Mouse (Mus musculus) forebrain, embryonic 13.5 days (tissue): ENCODE results near the gene Paxip1. TPM values are rescaled to one million over a fixed set of nuclear protein-coding genes. Genes with fewer than 3 reads are reported as not detected.
A peak's percentile ranks its signal among the peaks of the same experiment; 100 is the strongest.

Experiments
- ATAC-seq: fragments of 200-750 bp; cut with Nextera tagmentation; 2 replicates; pipeline ENCODE4 v1.8.0; 2017
- H3K27ac ChIP-seq: fragments of 300-500 bp; sonication (generic); 2 replicates; pipeline ENCODE4 v1.5.1; 2015; ENCODE audit warnings: inconsistent platforms, mild to moderate bottlenecking, moderate library complexity
- H3K27me3 ChIP-seq: fragments of 300-500 bp; sonication (generic); 2 replicates; pipeline ENCODE4 v1.6.1; 2015; ENCODE audit warnings: mild to moderate bottlenecking, inconsistent platforms
- H3K36me3 ChIP-seq: fragments of 300-500 bp; sonication (generic); 2 replicates; pipeline ENCODE4 v1.6.1; 2015; ENCODE audit warnings: mild to moderate bottlenecking, inconsistent platforms; ENCODE audit not compliant: poor library complexity, severe bottlenecking
- H3K4me1 ChIP-seq: fragments of 300-500 bp; sonication (generic); 2 replicates; pipeline ENCODE4 v1.6.1; 2015; ENCODE audit warnings: inconsistent platforms
- H3K4me2 ChIP-seq: fragments of 300-500 bp; sonication (generic); 2 replicates; pipeline ENCODE4 v1.6.1; 2015; ENCODE audit warnings: inconsistent platforms, mild to moderate bottlenecking, moderate library complexity
- H3K4me3 ChIP-seq: fragments of 300-500 bp; sonication (generic); 2 replicates; pipeline ENCODE4 v1.5.1; 2015; ENCODE audit warnings: mild to moderate bottlenecking, inconsistent platforms
- H3K9ac ChIP-seq: fragments of 300-500 bp; sonication (generic); 2 replicates; pipeline ENCODE4 v1.6.1; 2015; ENCODE audit warnings: mild to moderate bottlenecking, inconsistent platforms
- H3K9me3 ChIP-seq: fragments of 300-500 bp; sonication (generic); replicated peaks from 2 replicates; pipeline ENCODE4 v1.6.1; 2016; ENCODE audit warnings: inconsistent platforms
- WGBS: fragments of 180-500 bp; shearing (Covaris S2); methylation state at CpG from one replicate; pipeline ENCODE4 v1.1.7; 2015; 5-methylcytosine and 5-hydroxymethylcytosine counted together
- polyA plus RNA-seq: library from polyadenylated mRNA; unstranded; fragments of >200 nt; fragmentation: Nextera tagmentation; extraction: Ambion mirVana; gene quantifications from 2 replicates; pipeline ENCODE4 v1.2.1, GENCODE M21; 2015

Gene Paxip1
- polyA plus RNA-seq: 27.7 and 37.5 TPM in 2 replicates

GRCm38 (mm10) chr5:27791303-27792172 lies at the start of gene Paxip1:
TSS of gene Paxip1 (minus strand) at chr5:27791691.
- no peaks in the 10 kb centered on the region for H3K27me3 ChIP-seq
- H3K4me3 ChIP-seq: peak within 1 kb of the TSS; percentile 72
- peak within 1 kb of the TSS; percentile 91 for H3K9ac ChIP-seq
- H3K9me3 ChIP-seq: no peaks in the 10 kb centered on the region
- ATAC-seq: peak; percentile 97
- WGBS: under 1% methylated on average over 51 of the region's 73 CpGs
- H3K36me3 ChIP-seq: peaks cover 19% of the 10 kb centered on the region
- H3K4me1 ChIP-seq: peaks cover 26% of the 10 kb centered on the region
- H3K27ac ChIP-seq: peak within 1 kb of the TSS; percentile 93
- H3K4me2 ChIP-seq: peak within 1 kb of the TSS; percentile 71

DNA sequence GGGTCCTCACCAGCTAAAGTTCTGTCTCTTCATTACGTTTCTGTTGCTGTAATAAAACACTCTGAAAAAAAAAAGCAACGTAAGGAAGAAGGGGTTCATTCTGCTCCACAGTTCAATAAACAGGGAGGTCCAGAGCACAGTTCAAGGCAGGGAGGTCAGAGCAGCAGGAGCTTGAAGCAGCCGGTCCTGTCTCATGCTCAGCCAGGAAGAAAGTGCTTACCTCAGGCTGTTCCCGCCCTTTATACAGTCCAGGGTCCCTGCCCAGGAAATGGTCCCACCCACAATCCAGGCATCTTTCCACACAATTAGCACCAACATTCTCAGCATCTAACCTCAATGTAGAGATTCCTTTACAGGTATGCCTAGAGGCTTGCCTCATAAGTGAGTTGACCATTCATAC lies 46.6 kb upstream of the Paxip1 start:
- H3K27ac ChIP-seq: no peak overlapping the region
- no peaks in the 10 kb centered on the region for H3K9me3 ChIP-seq
- no peak overlapping the region for H3K4me3 ChIP-seq
- H3K9ac ChIP-seq: no peak overlapping the region
- 54% methylated on average over 4 of the region's 4 CpGs for WGBS
- H3K4me2 ChIP-seq: no peak overlapping the region
- no peaks in the 10 kb centered on the region for H3K36me3 ChIP-seq
- H3K4me1 ChIP-seq: no peaks in the 10 kb centered on the region
- no peak for ATAC-seq
- H3K27me3 ChIP-seq: peaks cover 22% of the 10 kb centered on the region

DNA sequence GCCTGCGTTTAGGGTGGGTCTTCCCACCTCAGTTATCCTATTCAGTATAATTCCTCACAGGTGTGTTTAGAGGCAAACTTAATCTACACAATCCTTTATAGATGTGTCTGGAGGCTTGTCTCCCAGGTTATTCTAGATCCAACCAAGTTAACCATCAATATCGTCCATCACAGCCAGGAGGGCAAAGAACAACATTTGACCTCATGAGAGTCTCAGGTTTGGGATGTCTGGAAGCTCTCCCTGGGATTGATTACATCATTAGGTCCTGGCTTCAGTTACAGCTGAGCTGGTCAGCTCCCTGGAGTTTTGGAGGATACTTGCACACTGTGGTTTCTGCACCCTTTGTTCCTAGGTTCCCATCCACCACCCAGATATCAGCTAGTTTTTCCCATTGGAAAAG lies 43.6 kb upstream of the Paxip1 start:
- H3K4me1 ChIP-seq: no peaks in the 10 kb centered on the region
- 83% methylated on average over 2 of the region's 2 CpGs for WGBS
- no peak overlapping the region for H3K4me3 ChIP-seq
- H3K9ac ChIP-seq: no peak overlapping the region
- no peaks in the 10 kb centered on the region for H3K36me3 ChIP-seq
- no peak overlapping the region for H3K27ac ChIP-seq
- H3K27me3 ChIP-seq: no peaks in the 10 kb centered on the region
- H3K9me3 ChIP-seq: no peaks in the 10 kb centered on the region
- H3K4me2 ChIP-seq: no peak overlapping the region
- ATAC-seq: no peak

DNA sequence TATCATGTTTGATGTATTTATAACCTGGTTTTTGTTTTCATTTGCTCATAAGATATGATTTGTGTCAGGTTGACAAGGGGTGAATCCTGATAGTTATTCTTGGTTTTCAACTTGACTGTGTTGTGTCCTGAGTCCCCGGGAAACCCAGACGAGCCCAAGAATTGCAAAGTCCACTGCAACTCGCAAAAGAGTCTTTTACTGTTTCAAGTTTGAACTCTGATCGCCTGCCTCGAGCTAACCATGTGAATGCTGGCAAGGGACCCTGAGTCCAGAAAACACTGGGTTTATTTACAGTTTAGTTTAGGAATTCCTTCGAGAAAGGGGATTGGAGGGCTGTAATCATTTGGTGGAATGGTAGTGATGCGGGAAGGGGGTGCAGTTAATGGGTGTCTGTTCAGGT lies 36.5 kb upstream of the Paxip1 start:
- ATAC-seq: no peak
- no peaks in the 10 kb centered on the region for H3K9me3 ChIP-seq
- 92% methylated on average over 7 of the region's 7 CpGs for WGBS

DNA sequence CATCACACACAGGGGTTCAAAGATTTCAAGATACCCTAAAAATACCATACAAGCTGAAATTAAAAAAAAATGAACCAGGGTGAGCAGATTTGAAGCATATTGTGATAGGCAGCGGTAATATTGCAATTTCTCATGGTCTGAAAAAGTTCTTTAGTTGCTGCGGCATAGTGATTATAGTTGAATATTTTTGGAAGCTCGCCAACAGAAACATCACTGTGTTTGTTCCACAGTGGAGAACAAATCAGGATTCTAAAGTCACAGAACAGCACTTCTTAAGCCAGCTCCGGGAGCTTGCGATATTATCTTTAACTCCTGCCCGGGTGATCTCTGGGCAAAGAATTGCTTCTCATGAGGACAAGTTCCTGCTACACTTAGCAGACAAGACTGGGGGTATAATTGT lies 29.7 kb upstream of the Paxip1 start:
- H3K36me3 ChIP-seq: no peaks in the 10 kb centered on the region
- no peak overlapping the region for H3K4me2 ChIP-seq
- no peak for ATAC-seq
- WGBS: 86% methylated on average over 6 of the region's 6 CpGs
- no peak overlapping the region for H3K9ac ChIP-seq
- no peaks in the 10 kb centered on the region for H3K4me1 ChIP-seq
- no peak overlapping the region for H3K4me3 ChIP-seq
- H3K27ac ChIP-seq: no peak overlapping the region
- H3K27me3 ChIP-seq: no peaks in the 10 kb centered on the region
- no peaks in the 10 kb centered on the region for H3K9me3 ChIP-seq

More for the DNA sequence above, 36.5 kb upstream of the Paxip1 start:
- Histone ChIP-seq H3K4me3 (no peak overlapping the region), H3K9ac (no peak overlapping the region), H3K4me1 (no peaks in the 10 kb centered on the region), H3K36me3 (no peaks in the 10 kb centered on the region), H3K27me3 (no peaks in the 10 kb centered on the region), H3K27ac (no peak overlapping the region), H3K4me2 (no peak overlapping the region)

GRCm38 (mm10) chr5:27818840-27819672 lies 27.6 kb upstream of the Paxip1 start:
- H3K4me3 ChIP-seq: no peak overlapping the region
- no peak overlapping the region for H3K27ac ChIP-seq
- no peak overlapping the region for H3K4me2 ChIP-seq
- no peaks in the 10 kb centered on the region for H3K4me1 ChIP-seq
- H3K36me3 ChIP-seq: no peaks in the 10 kb centered on the region
- 38% methylated on average over 3 of the region's 3 CpGs for WGBS
- no peak for ATAC-seq
- no peaks in the 10 kb centered on the region for H3K9me3 ChIP-seq
- H3K27me3 ChIP-seq: no peaks in the 10 kb centered on the region
- H3K9ac ChIP-seq: no peak overlapping the region

DNA sequence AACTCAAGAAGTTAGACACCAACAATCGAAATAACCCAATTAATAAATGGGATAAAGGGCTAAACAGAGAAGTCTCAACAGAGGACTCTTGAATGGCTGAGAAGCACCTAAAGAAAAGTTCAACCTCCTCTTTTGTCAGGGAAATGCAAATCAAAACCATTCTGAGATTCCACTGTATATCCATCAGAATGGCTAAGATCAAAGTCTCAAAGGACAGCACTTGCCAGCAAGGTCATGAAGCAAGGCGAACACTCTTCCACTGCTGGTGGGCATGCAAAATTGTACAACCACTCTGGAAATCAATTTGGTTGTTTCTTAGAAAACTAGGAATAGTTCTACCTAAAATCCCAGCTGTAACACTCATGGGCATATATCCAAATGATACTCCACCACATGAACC lies 22.8 kb upstream of the Paxip1 start:
- no peak overlapping the region for H3K4me2 ChIP-seq
- ATAC-seq: no peak
- H3K9me3 ChIP-seq: no peaks in the 10 kb centered on the region
- H3K9ac ChIP-seq: no peak overlapping the region
- no peaks in the 10 kb centered on the region for H3K27me3 ChIP-seq
- no peak overlapping the region for H3K27ac ChIP-seq
- no peak overlapping the region for H3K4me3 ChIP-seq
- no peaks in the 10 kb centered on the region for H3K4me1 ChIP-seq
- 82% methylated on average over 2 of the region's 2 CpGs for WGBS
- no peaks in the 10 kb centered on the region for H3K36me3 ChIP-seq

- Histone ChIP-seq H3K36me3 (no peaks in the 10 kb centered on the region), H3K9me3 (no peaks in the 10 kb centered on the region), H3K9ac (no peak overlapping the region), H3K4me2 (no peak overlapping the region), H3K4me3 (no peak overlapping the region), H3K27me3 (no peaks in the 10 kb centered on the region), H3K4me1 (peaks cover 26% of the 10 kb centered on the region), H3K27ac (no peak overlapping the region)
- 9% methylated on average over 1 of the region's 1 CpGs for WGBS
- no peak for ATAC-seq
Observed at GRCm38 (mm10) chr5:27793923-27794322, 2.4 kb upstream of the Paxip1 start.

- peak overlapping the region; percentile 72 for H3K4me3 ChIP-seq
- WGBS: 50% methylated on average over 9 of the region's 9 CpGs
Observed at GRCm38 (mm10) chr5:27792531-27793205, 1.2 kb upstream of the Paxip1 start.

DNA sequence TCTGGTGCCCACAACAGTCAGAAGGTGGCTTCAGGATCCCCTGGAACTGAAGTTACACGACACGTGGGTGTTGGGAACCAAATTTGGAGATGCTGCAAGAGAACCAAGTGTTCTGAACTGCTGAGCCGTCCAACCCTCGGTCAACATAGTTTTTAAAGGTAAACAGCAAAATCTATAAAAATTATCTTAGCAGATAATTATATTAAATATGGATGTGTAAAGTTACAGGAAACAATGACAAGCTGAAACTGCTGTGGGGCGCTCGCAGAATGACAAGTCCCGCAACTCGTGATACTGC lies 631 bp upstream of the Paxip1 start:
- H3K27me3 ChIP-seq: no peaks in the 10 kb centered on the region
- H3K9ac ChIP-seq: peak overlapping the region; percentile 91
- H3K4me2 ChIP-seq: peak overlapping the region; percentile 71
- WGBS: 11% methylated on average over 8 of the region's 8 CpGs
- H3K36me3 ChIP-seq: peaks cover 14% of the 10 kb centered on the region
- peak overlapping the region; percentile 93 for H3K27ac ChIP-seq
- ATAC-seq: no peak
- peak overlapping the region; percentile 72 for H3K4me3 ChIP-seq
- peaks cover 26% of the 10 kb centered on the region for H3K4me1 ChIP-seq
- no peaks in the 10 kb centered on the region for H3K9me3 ChIP-seq

More at GRCm38 (mm10) chr5:27792531-27793205, 1.2 kb upstream of the Paxip1 start:
- peaks cover 26% of the 10 kb centered on the region for H3K4me1 ChIP-seq
- peaks cover 9% of the 10 kb centered on the region for H3K36me3 ChIP-seq
- no peaks in the 10 kb centered on the region for H3K9me3 ChIP-seq
- peak overlapping the region; percentile 91 for H3K9ac ChIP-seq
- no peaks in the 10 kb centered on the region for H3K27me3 ChIP-seq
- no peak overlapping the region for H3K27ac ChIP-seq
- no peak for ATAC-seq
- H3K4me2 ChIP-seq: peak overlapping the region; percentile 71

GRCm38 (mm10) chr5:27790910-27791288 lies 592 bp downstream of the Paxip1 start:
- peaks cover 26% of the 10 kb centered on the region for H3K36me3 ChIP-seq
- under 1% methylated on average over 33 of the region's 47 CpGs for WGBS
- H3K4me3 ChIP-seq: peak overlapping the region; percentile 72
- H3K4me2 ChIP-seq: peak overlapping the region; percentile 71
- no peaks in the 10 kb centered on the region for H3K9me3 ChIP-seq
- no peaks in the 10 kb centered on the region for H3K27me3 ChIP-seq
- H3K4me1 ChIP-seq: peaks cover 26% of the 10 kb centered on the region
- peak overlapping the region; percentile 93 for H3K27ac ChIP-seq
- ATAC-seq: peak; percentile 79
- H3K9ac ChIP-seq: peak overlapping the region; percentile 91
